Mouse (Mus musculus): ENCODE results near the gene Fam107a.
"Not testable (repeated sequence)": the region's sequence is repeated elsewhere in the genome, so short reads cannot be mapped to it uniquely, and the experiment has no call there.

Gene Fam107a

DNA sequence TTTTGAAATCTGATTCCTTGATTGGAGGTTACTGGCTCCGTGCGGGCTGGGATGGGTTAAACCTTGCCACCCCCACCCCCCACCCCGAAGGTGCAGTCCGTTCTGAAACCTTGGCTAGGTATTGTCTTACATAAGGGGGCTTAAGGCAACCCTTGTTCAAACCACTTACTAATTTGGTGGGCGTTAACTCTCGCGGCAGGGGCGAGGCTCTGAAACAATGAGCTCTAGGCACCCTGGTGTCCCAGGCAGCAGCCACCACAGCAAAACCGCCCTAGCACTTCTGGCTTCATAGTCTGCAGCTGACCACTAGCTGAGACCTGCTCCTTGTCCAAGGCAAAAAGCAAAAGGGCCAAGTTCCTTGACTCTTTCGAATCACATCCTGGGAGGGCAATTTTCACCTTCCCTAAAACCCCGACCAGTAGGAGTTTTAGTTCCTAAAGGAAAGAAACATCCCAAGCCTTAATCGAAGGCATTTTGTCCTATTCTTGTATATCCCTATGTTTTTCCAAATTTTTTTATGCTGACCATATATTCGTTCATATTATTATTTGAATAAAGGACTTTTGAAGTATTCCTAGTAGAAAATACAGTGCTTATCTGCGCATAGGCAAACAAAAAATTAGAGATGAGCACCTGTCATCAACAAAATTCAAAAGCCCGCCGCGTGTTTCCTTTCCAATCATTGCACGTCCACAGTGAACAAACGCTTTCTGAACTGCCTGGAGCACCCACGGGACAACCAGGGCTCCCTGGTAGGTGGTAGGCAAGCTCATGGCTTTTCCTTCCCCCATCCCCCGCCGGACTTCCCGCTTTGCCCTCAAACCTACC is 1.2 kb downstream of the Fam107a start:
- in situ Hi-C loops (cut with MboI, MseI) = no loop called here

- in situ Hi-C loops (cut with MboI, MseI) = no loop called here
These were observed 2.7 kb downstream of the Fam107a start for GRCm38 (mm10) chr14:8315169-8315568.

DNA sequence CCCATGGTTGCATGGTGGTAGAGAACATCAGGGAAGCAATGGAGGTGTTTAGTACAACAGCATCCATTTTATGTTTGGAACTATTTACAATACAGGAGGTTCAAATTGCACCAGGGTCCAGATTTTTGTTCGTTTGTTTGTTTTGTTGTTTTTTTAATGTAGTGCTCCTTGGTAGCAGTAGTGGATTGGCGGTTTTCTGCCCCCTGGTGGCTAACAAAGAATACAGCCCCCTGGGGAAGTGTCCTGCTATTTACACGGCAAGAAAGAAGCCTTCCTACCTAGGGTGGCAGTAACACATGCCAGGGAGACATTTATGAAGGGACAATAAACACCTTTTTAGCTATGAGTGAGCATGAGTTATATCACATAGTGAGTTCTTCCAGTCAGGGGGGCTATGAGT is 3.3 kb downstream of the Fam107a start:
- in situ Hi-C loops (cut with MboI, MseI) = no loop called here

DNA sequence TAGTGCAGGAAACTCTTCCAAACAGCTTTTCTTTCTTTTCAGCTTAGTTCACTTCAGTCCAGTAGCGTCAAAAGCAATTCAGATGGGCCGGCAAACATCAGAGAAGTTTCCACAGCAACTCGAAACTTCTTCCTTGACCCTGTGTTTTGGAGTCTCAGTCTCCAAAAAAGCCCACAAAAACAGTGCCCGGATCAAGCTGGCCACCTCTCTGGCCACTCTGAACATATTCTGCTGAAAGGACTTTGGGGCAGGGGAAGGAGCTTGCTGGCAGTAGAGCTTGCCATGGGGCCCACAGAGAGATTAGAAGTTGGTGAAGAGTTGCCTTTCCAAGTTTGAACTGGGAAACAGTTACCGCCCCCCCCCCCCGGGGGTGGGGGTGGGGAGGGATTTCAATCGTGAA is 3.9 kb downstream of the Fam107a start:
- in situ Hi-C loops (cut with MboI, MseI) = no loop called here

GRCm38 (mm10) chr14:8309621-8310141 is 8.1 kb downstream of the Fam107a start:
- in situ Hi-C loops (cut with MboI, MseI) = no loop called here

DNA sequence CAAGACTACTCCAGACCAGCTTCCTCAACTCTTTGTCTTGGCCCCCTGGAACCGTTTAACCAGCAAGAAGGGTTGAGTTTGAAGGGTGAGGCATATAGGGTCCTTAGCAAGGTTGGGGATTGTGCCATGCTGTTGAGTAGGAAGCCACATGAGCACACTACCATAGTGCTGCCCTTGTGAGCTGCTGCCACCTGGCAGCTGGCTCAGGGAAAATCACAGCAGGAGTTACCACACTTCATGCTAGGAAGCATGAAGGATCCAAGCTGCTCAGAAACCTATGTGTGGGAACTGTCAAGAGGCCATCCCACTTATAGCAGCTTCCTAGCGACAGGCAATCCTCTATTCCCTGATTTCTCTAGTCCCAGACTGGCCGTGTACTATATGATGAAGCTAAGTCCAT is 9.2 kb downstream of the Fam107a start:
- in situ Hi-C loops (cut with MboI, MseI) = no loop called here

DNA sequence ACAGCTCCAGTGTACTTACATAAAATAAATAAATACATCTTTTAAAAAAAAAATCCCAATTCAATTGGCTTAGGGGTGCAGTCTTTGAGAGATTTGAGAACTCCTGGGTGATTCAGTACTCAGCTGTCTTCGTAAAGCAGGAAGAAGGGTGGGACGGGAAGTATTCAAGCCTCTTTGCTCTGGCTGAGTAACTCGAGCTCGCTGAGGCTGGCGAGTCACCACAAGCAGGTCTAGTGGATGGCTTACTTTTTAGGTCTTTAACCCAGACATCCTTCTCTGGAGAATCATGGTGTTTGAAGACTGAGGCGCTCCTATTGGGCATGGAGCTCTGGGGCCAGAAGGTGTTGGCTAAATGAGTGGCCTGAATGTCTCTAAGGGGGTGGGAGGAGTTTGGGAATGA is 10.9 kb downstream of the Fam107a start:
- in situ Hi-C loops (cut with MboI, MseI) = no loop called here

- in situ Hi-C loops (cut with MboI, MseI) = no loop called here
These were observed 12.8 kb downstream of the Fam107a start for GRCm38 (mm10) chr14:8305014-8305413.

DNA sequence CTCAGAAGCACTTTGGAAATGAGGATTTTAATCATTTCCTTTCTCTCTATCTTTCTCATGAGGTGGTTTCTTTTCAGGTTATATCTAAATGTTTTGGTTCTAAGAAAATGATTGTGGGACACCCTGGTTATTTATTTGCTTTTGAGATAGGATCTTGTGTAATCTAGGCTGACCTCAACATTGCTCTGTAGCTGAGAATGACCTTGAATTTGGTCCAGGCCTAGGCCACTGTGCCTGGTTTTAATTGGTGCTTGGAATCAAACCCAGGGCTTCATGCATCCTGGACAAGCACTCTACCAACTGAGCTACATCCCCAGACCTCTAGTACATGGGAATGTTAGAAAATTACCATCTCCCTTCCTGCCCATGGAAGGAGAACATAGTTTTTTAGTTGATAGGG is 13.7 kb downstream of the Fam107a start:
- in situ Hi-C loops (cut with MboI, MseI) = no loop called here

DNA sequence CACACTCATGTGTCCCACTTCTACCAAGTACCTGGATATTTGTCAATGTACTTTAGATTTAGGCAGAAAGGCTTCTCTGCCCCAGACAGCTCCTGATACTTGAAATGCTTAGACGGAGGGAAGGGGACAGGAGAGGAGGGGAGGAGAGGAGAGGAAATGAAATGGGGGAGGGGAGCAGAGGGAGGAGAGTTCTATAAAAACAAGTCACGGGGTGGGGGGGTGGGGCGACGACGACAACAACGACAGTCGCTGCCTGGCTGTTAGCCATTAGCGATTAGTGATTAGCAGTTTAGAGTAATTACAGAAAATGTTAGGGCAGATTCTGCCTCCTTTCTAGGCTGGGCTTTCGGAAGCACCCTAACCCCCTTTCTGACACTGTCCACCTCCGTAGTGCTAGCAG is 15.1 kb downstream of the Fam107a start:
- in situ Hi-C loops (cut with MboI, MseI) = no loop called here

- in situ Hi-C loops (cut with MboI, MseI) = no loop called here
These were observed 17.5 kb downstream of the Fam107a start for GRCm38 (mm10) chr14:8300281-8300680.

- in situ Hi-C loops (cut with MboI, MseI) = no loop called here
These were observed 19.9 kb downstream of the Fam107a start for GRCm38 (mm10) chr14:8297889-8298293.

- in situ Hi-C loops (cut with MboI, MseI) = no loop called here
These were observed 23.6 kb downstream of the Fam107a start for GRCm38 (mm10) chr14:8294257-8294656.

GRCm38 (mm10) chr14:8286595-8286994 is 31.2 kb downstream of the Fam107a start:
- in situ Hi-C loops (cut with MboI, MseI) = not testable (repeated sequence)

- in situ Hi-C loops (cut with MboI, MseI) = no loop called here
These were observed 34.0 kb downstream of the Fam107a start for GRCm38 (mm10) chr14:8283784-8284183.

GRCm38 (mm10) chr14:8271281-8271680 is 46.5 kb downstream of the Fam107a start:
- in situ Hi-C loops (cut with MboI, MseI) = not testable (repeated sequence)

GRCm38 (mm10) chr14:8264378-8264777 is 53.4 kb downstream of the Fam107a start:
- in situ Hi-C loops (cut with MboI, MseI) = no loop called here

DNA sequence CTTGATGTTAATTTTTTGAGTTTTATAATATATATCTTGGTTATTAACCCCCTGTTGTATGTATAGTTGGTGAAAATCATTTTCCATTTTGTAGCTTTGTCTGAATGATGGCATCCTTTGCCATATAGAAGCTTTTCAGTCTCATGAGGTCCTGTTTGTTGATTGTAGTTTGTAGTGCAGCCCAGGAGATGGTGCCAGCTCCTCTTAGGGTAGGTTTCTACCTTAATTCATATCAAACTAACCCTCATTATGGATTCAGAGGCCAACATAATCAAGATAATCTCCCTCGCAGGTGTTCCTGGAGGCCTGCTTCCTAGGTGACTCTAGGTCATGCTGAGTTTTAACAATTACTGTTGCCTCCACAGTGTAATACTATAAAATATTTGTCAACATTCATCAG is 55.6 kb downstream of the Fam107a start:
- in situ Hi-C loops (cut with MboI, MseI) = no loop called here

GRCm38 (mm10) chr14:8260214-8260613 is 57.6 kb downstream of the Fam107a start:
- in situ Hi-C loops (cut with MboI, MseI) = no loop called here

DNA sequence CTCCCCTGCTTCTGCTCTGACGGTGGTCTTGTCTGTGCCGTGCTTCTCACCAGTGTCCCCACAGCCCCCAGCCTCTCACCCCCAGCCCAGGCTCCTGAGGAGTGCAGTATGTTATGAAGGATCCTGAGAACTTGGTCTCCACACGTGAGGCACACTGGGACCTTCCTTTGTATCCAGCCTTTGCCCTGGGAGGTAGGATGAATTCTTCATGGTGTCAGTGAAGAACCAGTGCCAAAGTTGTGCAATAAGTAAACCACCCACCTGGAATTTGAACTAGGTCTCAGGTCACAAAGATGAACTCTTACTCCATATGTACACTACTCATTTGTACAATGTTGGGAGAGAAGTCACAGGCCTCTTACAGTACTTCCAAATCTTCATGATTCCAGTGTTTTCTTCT is 58.7 kb downstream of the Fam107a start, which contains the start of gene Acox2:
TSS of gene Acox2 (minus strand) at position 188 of the 400 bp plus-strand sequence.
- in situ Hi-C loops (cut with MboI, MseI) = no loop called here

GRCm38 (mm10) chr14:8258752-8259151 is 59.1 kb downstream of the Fam107a start:
- in situ Hi-C loops (cut with MboI, MseI) = no loop called here

DNA sequence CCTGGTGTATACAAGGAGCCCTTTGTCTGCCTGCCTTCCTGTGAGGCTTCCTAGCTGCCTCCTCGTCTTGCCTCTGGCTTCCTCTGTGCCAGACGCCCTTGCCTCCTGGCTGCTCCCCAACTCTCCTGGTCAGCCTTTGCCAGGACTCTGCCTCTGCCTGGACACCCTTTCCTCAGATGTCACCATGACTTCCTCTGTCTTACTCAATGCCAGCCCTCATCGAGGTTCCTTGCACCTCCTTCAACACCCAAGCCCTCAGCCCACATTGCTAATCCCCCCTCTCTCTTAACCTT is 59.5 kb downstream of the Fam107a start:
- in situ Hi-C loops (cut with MboI, MseI) = no loop called here

- in situ Hi-C loops (cut with MboI, MseI) = no loop called here
These were observed 60.1 kb downstream of the Fam107a start for GRCm38 (mm10) chr14:8257521-8258334.

All from T-helper 1 cell (primary cell).